Mouse (Mus musculus): ENCODE measurements around the gene Sox6.

The Sox6 gene

DNA sequence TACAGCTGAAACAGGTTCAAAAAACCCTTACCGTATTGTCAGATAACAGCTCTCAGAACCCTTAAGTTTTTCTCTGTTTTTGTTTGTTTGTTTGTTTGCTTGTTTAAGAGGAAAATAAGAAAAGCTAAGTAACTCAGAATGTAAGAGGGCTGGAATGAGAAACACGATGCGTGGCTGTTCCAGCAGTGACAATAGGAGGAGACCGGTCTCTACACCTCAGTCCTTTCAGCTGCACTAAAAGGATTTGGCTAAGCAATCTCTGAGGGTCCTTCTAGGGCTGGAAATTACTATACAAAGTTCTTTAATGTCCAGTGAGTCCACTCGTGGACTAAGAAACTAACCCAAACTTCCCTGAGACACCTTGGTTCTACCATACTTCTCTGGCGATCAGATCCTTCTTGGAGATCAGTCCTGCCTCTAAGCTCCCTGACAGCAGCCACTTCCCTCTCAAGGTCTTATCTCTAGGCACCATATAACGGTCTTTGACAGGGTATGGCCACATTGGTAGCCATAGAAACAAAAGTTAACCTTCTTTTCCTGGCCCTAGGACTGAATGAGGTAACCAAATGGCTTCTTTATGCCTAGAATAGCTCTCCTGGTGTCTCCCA is 488.3 kb downstream of the Sox6 start:
- no peak for DNase-seq (ENCODE audit: low spot score)

DNA sequence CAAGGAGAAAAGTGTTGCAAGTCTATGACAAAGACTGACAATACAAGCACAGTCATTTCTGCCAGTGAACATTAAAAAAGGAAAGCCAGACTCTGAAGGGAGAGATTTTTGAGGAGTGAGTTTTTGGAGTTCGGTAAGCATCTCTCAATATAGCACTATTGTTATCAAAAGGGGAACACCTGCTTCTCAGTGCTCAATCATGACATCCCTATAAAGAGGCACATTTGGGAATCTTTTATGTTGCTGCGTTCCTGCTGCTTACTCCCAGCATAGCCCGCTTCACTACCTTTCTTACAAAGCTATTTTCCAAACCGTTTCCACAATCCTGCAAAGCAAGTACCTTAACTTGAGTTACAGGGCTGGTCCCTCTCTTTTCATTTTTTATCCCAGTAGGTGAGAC is 488.9 kb downstream of the Sox6 start:
- no peak for DNase-seq (ENCODE audit: low spot score)

DNA sequence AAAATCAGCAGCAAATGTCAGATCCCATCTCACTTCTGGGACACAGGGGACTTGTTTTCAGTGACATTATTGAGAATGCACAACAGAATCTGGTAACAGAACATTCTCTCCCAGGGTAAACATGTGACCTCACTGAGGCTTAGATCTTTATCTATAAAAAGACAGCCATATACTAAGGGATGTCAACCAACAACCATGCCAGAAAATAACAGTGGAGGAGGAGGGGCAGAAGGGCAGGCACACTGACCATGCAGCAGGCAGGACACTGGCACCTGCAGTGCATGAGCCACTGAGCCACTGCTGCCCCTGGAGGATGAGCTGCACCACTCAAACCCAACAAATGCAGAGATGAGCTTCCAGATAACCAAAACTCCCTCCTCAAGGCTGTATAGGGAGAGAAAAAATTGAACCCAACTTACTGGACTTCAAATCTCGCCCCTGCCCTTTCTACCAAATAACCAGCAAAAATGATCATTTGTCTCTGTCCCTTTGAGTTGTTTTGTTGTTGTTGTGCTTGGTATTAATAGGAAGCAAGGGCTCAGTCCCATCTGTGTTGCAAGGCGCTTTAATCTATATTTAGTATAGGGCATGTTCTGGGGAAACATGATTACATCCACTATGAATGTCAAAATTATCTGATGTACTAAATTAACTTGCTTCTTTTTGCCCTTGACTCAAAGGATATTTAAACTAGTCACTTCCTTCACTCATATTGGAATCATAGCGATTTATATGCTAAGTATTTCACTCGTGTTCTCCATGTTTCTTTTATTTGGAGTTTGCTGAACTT is 492.8 kb downstream of the Sox6 start:
- no peak for DNase-seq (ENCODE audit: low spot score)

DNA sequence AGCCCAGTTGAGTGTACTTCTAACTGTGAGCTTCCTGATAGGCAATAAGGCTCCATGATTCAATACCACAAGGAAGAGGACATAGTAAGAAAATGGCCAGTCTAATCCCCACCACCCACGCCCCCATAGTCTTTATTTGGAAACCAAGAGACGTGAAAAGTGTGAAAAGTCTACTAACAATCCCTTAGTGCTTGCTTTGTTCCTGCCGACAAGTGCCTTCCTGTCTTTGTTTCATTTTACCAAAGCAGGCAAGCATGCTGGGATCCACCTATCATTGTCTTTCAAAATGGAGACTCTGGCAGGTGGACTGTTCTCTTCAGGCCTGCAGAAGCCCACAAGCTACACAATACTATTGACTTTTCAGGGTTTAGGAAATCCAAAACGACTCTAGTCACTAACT is 495.0 kb downstream of the Sox6 start:
- DNase-seq (ENCODE audit: low spot score) = no peak

DNA sequence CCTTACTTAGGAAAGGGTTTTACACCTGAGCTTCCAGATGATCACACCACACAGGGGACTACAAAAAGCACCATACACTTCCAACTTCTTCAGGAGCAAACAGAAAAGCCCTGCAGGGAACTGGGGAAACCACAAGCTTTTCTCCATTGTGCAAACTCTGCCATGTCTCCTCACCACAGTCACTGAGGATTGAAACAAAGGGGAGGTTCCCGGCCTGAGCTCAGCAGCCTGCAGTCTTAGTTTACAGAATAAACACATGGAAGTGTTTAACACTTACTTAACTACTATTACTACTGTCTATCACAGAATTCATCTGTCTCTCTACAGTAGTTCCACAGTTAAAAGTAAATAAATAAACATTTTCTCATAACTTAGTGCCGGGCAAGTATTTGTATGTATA is 498.3 kb downstream of the Sox6 start:
- DNase-seq (ENCODE audit: low spot score) = no peak

DNA sequence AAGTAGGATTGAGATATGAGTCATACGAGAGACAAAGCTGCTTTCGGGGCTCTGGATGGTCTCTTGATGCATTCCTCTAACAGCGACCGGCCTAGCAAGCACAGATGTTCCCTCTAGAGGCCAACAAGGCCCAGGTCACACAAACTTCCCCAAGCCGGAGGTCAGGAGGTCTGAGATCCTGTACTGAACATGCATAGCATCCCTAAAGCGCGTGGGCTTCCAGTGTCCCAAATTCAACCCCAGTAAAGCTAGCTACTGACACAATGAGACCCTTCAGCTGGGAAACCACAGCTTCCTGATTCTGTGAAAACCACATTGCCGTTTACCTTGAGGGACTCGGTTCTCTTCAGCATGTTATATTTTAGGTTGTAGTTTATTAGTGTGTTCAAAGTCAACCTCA is 499.6 kb downstream of the Sox6 start:
- no peak for DNase-seq (ENCODE audit: low spot score)

DNA sequence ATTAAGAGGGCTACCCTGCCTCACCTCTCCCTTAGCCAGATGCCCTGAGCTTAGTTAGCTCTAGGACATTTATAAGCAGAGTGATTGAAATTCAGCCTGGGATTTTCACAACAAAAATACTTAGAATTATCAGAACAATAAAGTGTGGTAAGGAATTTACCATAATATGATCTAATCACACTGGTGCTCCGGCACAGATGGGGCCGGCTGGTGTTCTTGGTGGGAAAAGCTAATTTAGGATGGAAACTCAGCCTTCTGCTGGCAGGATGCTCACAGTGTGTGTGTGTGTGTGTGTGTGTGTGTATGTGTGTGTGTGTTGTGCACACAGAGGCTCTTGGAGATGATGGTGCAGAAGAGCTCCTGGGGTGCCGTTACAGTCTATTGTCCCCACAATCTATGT is 501.0 kb downstream of the Sox6 start:
- no peak for DNase-seq (ENCODE audit: low spot score)

DNA sequence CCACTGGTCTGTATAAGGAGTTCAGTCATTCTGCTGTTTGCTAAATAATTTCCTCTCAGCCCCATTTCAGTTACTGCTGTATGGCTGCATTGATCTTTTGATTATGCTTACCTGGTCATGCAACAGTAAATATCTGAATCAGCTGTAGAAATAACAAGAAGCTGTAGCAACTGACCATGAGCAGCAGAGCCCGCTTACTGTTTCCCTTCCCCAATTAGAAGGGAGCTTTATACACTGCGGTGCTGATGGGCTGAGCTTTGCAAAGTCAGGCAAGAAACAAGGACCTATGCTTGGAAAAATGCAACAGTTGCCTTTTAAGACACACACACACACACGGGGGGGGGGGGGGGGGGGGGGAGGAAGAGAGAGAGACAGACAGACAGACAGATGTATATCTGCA is 502.1 kb downstream of the Sox6 start:
- DNase-seq (ENCODE audit: low spot score) = no peak

DNA sequence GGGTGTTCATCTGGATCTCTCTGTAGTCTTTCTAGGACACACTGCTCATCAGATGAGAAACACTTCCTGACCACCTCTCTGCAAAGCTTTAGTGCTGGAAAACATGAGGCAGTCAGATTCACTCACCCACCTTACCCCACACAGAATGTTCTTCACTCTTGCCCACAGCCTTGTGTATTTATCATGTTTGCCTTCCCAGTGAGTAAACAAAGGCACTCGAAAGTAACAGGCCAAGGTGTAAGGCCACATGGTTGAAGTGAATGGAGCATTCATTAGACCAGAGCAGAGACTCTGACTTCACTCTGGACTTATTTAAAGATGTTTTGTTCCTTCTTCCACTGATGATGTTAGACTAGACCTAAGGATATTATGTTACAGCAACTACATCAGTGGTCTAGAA is 506.7 kb downstream of the Sox6 start:
- DNase-seq (ENCODE audit: low spot score) = no peak

DNA sequence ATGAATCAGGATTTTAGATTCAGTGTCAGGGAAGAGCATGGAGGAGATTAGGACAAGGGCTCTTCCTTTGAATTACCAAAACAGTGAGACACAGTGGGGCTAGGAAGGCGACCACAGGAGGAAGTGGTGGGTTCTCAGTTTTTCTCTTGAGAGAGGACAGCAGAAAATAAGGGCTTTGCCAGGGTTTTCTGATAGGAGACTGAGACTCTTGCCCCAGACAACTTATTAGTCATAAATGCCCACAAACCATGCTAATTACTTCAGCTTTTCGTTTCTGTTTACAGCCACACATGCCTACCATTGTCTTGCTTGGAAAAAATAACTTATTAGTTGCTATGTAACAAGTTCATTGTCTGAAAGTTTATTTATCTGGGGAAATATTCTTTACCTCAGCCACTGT is 507.4 kb downstream of the Sox6 start:
- no peak for DNase-seq (ENCODE audit: low spot score)

DNA sequence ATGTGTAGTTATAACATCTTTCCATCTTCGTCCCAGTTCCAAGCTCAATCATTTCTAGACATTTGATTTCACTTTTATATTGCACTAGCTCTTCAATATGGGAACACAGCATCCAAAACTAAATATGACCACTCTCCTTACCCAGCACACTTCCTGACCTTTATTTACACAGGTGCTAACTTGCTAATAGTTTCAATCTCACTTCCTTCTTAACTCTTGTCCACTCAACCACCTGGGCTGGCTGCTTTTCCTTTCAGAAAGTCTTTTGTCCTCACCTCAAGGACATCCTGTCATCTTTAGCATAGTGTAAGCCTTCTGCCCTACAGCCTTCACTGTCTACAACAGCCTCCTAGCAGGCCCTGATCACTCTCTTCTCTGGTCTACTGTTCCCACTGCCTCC is 520.9 kb downstream of the Sox6 start:
- no peak for DNase-seq (ENCODE audit: low spot score)

DNA sequence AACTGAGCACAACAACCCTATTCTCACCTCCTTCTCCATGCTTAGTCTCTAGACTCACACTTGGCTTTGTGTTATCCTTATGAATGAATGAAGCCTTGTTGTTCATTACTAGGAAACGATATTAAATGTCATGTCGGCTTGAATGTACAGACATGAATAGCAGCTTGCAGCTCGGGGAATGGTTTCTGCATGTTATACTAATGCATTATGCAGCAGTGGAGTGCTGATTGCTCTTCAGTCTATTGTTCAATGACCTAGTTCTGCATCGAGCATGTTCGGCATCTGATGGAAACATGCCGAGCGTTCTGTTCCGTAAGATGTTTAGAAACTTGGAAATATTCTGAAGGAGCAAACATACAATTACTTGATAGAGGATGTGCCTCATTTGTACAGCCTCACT is 524.9 kb downstream of the Sox6 start:
- no peak for DNase-seq (ENCODE audit: low spot score)

DNA sequence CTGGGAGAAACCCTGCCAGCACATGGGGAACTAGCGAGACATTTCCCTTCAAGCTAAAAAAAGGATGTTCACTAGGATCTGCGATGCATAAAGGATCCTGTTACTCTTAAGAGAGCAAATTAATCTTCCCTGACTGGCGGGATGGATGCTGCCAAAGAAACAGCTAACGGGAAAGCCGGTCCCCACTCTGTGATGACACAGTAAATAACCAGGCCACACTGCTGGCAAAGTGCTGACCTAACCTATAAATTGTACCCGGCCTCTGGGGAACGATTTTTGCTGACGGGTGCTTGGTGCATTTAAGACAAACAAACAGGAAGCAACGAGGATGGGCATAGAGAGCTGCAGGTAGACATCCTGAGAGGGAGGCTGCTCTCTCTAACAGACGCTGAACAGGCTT is 526.8 kb downstream of the Sox6 start:
- no peak for DNase-seq (ENCODE audit: low spot score)

DNA sequence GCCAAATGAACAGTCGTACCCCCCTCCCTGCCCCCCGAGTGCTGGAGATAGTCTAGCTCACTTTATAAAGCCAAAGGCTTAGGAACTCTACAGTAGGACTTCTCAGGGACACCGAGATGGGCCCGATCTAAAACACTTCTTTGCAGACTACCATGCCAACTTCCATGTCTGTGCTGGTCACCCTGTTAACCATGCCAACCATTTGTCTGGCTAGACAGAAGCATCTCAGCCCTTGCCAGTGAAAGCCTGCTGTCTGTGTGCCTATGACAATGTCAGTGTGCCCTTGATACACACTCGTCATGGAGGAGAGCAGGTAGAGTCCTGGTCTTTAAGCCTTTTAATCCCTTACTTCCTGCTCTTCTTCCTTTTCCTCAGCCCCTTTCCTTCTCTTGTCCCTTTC is 527.5 kb downstream of the Sox6 start:
- DNase-seq (ENCODE audit: low spot score) = no peak

DNA sequence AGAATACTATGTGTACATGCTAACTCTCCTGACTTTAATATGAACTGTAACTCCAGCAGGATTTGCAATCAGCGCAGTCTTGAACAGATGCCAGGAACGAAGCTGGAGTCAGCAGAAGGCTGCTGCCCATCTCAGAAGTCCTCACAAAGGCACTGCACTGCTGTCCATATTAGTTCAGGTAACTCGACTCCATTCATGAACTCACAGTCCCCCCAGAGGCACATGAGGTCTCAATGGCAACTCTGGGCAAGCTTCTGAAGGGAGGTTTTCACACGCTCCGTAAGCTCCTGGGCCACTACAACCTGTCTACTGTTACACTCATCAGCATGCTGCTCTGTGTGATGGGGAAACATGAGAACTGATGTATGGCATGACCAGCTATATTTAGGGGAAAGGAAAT is 528.6 kb downstream of the Sox6 start:
- DNase-seq (ENCODE audit: low spot score) = no peak

DNA sequence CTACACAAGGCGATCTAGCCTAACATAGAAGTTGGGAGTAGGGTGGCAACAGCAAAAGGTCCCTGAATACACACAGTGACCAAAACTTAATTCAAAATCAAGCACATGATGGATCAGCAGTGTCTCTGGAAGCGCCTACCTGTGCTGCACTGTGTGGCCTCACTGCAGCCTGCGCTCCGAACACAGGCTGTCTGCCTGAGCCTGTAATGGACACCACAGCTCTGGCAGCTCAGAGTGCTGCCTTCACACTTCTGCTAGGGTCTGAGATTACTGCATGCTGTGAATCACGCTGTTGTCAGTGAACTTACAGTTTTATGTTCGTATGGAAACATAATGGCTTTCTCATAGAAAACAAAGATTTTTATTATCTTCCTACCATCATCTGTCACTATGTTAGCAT is 532.2 kb downstream of the Sox6 start:
- no peak for DNase-seq (ENCODE audit: low spot score)

DNA sequence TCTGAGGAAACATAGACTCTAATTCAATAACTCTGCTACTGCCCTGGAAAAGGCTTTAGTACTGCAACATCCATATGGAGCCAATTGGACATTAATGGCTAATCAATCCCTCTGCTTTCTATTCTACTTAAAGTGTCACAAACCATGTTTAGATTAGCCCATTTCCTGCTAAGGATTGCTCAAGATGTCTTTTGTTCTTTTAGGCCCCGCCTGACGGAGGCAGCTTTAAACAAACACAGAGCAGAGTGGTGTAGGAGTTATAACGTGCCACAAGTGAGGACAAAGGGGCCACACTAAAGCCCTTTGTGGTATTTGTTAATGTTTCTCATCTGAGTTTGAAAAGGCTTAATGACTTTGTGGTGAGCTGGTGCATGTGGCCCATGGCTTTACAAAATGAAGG is 537.1 kb downstream of the Sox6 start:
- DNase-seq (ENCODE audit: low spot score) = no peak

DNA sequence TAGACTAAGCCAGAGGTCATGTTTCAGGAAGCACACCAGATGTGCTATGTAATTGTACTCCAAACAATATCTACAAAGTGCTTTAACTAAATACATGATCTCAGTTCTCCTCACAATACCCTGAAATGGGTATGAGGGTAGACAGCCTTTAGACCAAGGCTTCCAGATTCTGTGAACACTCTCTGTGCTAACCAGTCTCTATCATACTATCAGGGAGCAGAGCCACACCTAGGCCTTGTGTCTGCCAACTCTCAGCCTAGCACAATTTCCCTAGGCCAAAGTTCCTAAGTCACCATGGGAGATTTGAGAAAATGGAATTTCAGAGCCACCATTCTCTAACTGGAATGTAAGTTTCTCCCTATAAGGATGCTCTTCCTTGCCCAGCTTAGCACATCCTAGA is 537.8 kb downstream of the Sox6 start:
- no peak for DNase-seq (ENCODE audit: low spot score)

DNA sequence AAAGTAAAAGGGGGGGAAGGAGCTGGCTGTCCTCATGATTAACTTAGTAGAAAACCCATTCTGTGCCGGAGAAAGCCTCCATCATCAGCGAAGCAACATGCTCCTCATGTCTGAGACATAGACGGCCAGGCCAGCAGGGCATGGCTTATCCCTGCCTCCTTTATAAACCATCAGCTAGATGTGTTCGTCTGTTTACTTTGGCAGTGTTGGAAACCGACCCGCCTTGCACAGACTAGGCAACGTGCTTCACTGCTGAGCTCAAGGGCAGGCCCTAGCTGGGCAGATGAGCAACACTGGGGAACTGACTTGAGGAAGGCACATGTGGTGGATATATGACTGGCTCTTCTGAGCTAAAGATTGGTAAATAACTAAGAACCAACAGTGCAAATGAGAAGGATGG is 538.4 kb downstream of the Sox6 start:
- no peak for DNase-seq (ENCODE audit: low spot score)

DNA sequence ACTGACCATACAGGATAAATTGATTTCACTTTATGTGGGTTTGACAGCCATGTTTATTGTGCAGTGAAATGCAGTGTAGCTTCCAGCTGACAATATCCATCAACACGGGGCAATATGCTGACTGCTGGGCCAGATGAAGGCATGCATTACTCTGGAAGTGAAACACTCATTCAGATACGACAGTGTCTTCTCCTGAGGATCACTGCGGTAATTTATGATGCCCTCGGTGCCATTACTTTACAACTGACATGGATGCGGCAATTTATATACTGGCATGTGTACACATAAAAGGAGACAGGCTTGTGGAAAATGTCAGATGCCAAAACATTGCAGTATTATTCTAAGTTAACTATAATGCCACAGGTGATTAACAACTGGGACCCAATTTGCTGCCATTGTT is 546.9 kb downstream of the Sox6 start:
- no peak for DNase-seq (ENCODE audit: low spot score)

DNA sequence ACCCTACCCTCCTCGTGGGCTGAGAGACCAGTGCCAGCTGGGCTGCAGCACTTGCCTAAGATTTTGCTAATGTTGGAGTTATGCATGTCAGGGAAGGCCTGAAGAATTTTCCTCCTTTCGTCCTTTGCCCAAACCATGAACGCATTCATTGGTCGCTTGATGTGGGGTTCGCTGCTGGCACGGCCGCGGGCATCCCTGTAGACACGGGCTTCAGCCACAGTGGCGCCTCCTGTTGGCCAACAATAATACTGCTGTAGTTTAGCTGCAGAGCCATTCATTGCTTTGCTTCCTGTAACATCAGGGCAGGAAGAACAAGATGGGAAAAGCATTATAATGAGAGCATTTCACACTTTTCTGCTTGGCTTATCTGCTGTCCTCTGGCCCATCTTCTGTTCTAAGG is 549.0 kb downstream of the Sox6 start:
- no peak for DNase-seq (ENCODE audit: low spot score)

DNA sequence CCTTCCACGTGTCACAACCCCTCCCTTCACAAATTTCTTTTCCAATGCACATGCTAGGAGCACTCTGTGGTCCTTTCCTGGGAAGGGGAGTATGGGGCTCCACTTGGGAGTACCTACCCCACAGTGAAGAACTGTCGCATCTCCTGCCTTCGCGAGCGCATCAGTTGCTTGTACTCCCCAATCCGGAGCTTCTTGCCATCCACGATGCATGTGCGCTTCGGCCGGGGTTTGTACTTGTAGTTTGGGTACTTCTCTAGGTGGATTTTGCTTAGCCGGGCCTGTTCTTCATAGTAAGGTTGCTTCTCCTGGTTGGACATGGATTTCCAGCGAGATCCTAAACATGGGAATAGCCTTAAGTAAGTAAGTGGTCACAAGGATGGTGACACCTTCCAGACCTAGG is 552.2 kb downstream of the Sox6 start:
- DNase-seq (ENCODE audit: low spot score) = no peak

DNA sequence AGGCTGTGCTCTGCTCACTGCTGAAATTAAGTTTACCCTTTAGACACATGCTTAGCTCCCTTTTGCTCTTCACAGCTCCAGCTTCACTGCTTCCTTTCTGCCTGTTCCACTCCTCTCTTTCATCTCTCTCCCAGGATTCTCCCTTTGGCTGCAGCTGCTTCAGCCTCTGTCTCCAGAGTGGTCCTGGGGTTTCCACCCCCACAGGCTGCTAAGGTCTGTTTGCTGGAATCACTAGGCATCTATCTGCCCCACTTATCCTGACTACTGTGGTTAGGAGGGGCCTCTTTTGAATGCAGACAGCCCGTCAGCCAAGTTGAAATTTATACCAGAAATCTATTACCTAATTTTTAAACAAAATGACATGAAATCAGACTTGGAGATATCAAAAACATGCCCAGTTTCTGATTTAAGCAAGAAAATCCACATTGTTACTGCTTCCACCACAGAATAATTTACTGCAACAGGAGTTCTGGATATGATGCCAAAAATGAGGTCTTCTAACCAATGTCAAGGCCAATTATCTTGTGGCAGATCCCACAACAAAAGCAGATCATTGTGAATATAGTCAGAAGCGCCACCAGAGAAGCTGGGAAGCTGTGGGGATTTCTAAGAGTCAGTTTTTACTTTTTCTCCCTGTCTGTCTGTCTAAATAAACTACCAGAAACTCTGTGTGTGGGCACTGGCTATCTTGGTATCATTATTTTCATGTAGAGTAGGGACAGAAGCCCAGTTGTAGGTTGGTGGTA is 552.8 kb downstream of the Sox6 start:
- no peak for DNase-seq (ENCODE audit: low spot score)

DNA sequence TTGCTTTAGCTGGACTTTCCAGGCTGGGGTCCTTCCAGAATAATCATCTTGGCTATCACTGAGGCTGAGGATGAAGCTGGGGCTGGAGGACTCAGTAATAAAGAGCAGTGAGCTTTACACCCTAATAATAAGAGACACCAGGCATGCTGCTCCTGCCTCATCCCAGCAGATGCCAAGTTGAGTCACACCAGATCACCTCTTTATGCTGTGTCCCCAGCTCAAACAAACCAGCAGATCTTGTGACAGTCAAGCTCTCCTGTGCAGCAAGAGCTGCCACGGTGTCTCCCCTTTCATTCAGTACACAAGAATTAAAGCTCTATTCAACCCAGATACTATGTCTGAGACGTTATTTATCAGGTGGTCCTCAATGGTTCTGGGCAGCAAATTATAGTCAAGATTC is 560.8 kb downstream of the Sox6 start:
- no peak for DNase-seq (ENCODE audit: low spot score)
